Mouse (Mus musculus): Measurements from ENCODE around the gene Enpp7. TPM values are rescaled to one million over a fixed set of nuclear protein-coding genes. Genes with fewer than 3 reads are reported as not detected.

Enpp7 gene
- 0.11 and 0.17 TPM in 2 replicates for polyA plus RNA-seq (2012; rRNA removed)

DNA sequence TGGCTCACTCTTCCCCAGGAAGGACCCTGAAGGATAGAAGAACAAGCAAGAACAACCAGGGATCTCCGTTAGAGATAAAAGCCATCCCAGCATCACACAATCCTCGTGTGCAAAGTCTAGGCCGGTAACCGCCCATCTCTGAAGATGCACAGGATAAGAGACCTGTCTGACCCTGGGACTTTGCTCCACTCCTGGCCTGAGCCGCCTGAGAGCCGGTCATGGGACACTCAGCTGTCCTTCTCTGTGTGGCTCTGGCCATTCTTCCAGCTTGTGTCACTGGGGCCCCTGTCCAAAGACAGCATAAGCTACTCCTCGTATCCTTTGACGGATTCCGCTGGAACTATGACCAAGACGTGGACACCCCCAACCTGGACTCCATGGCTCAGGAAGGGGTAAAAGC, at the start of gene Enpp7:
Enpp7 (plus strand) TSS at position 190 of the 400 bp plus-strand sequence.
- Histone ChIP-seq H3K36me3 (ENCODE audit: control insufficient read depth, insufficient read depth, low read length) (no peaks in the 10 kb centered on the region), H3K4me1 (replicated peaks; ENCODE audit: control insufficient read depth, insufficient read depth, low read length) (peaks cover 16% of the 10 kb centered on the region), H3K27ac (ENCODE audit: control insufficient read depth, insufficient read depth, low read length) (no peak within 1 kb of the TSS), H3K27me3 (ENCODE audit: control insufficient read depth, insufficient read depth, low read length) (no peaks in the 10 kb centered on the region), H3K4me3 (ENCODE audit: control insufficient read depth, insufficient read depth, low read length) (no peak within 1 kb of the TSS)
- TF ChIP-seq CTCF (IDR thresholded peaks at IDR 0.05; ENCODE audit: borderline replicate concordance, control insufficient read depth, extremely low read depth, insufficient read depth, low read length, poor library complexity) (no peak), POLR2A (IDR thresholded peaks at IDR 0.05; ENCODE audit: control insufficient read depth, extremely low read depth, insufficient read depth, low read length, poor library complexity) (no peak)
- 94% methylated on average over 10 of the region's 10 CpGs for WGBS
- no peak for DNase-seq

DNA sequence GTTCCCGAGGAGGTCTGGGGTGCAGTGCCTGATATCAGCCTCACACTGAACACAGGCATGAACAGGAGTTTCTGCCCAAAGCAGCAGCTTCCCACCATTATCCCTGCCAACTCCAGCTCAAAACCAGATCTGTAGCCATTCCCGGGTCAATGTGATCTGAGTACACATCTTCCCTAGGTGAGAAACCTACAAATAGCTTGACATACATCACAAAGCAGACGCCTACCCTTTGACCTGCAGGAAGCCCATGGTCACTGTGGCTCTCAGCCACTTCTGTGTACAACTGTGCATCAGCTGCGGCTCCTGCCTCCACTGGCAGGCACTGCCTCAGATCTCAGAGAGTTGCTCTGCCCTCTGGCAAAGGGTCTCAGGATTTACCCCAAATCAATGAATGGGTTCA, 48.3 kb upstream of the Enpp7 start:
- no peak overlapping the region for H3K4me3 ChIP-seq (ENCODE audit: control insufficient read depth, insufficient read depth, low read length)
- 87% methylated on average over 4 of the region's 4 CpGs for WGBS

DNA sequence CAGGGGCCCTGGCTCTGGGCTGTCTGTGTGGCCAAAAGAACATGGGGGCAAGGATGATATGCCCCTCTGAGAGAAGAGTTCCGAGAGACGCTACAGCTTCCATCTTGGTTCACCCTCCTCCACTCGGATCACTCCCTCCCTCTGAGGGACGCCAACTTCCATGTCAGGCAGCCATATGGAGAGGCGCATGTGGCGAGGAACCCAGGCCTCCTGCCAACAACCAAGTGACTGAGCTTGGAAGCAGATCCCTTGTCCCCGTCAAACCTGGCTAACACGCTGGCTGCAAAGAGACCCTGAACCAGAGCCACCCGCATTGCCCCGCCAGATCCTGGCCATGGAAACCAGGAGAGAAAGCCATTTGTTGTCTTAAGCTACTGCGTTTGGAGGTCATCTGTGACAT, 47.4 kb upstream of the Enpp7 start:
- H3K27me3 ChIP-seq (ENCODE audit: control insufficient read depth, insufficient read depth, low read length): no peaks in the 10 kb centered on the region
- 83% methylated on average over 11 of the region's 11 CpGs for WGBS
- no peak overlapping the region for H3K27ac ChIP-seq (ENCODE audit: control insufficient read depth, insufficient read depth, low read length)
- TF ChIP-seq POLR2A (IDR thresholded peaks at IDR 0.05; ENCODE audit: control insufficient read depth, extremely low read depth, insufficient read depth, low read length, poor library complexity) (no peak), CTCF (IDR thresholded peaks at IDR 0.05; ENCODE audit: borderline replicate concordance, control insufficient read depth, extremely low read depth, insufficient read depth, low read length, poor library complexity) (no peak)
- H3K36me3 ChIP-seq (ENCODE audit: control insufficient read depth, insufficient read depth, low read length): no peaks in the 10 kb centered on the region
- no peaks in the 10 kb centered on the region for H3K4me1 ChIP-seq (replicated peaks; ENCODE audit: control insufficient read depth, insufficient read depth, low read length)
- DNase-seq: no peak
- H3K4me3 ChIP-seq (ENCODE audit: control insufficient read depth, insufficient read depth, low read length): no peak overlapping the region

More for the DNA sequence above, 48.3 kb upstream of the Enpp7 start:
- Histone ChIP-seq H3K27me3 (ENCODE audit: control insufficient read depth, insufficient read depth, low read length) (no peaks in the 10 kb centered on the region), H3K4me1 (replicated peaks; ENCODE audit: control insufficient read depth, insufficient read depth, low read length) (no peaks in the 10 kb centered on the region), H3K27ac (ENCODE audit: control insufficient read depth, insufficient read depth, low read length) (no peak overlapping the region), H3K36me3 (ENCODE audit: control insufficient read depth, insufficient read depth, low read length) (no peaks in the 10 kb centered on the region)
- TF ChIP-seq CTCF (IDR thresholded peaks at IDR 0.05; ENCODE audit: borderline replicate concordance, control insufficient read depth, extremely low read depth, insufficient read depth, low read length, poor library complexity): no peak
- no peak for TF ChIP-seq POLR2A (IDR thresholded peaks at IDR 0.05; ENCODE audit: control insufficient read depth, extremely low read depth, insufficient read depth, low read length, poor library complexity)
- no peak for DNase-seq

DNA sequence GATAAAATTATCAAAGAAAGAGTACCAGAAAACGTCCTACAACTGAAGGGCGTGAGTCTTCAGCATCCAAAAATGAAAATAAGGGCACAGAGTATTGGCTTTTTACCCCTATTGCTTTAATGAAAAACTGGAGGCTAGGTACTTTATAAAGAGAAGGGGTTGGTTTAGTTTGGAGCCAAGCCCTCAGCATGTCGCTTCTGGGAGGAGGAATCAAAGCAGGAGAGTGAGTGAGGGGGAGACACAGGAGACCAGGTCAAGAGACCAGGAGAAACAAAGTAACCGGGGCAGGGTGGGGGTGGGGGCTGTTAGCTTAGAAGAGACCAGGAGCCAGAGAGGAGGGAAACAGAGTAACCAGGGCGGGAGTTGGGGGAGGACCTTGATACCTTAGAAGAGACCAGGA, 46.7 kb upstream of the Enpp7 start:
- Histone ChIP-seq H3K27ac (ENCODE audit: control insufficient read depth, insufficient read depth, low read length) (no peak overlapping the region), H3K4me1 (replicated peaks; ENCODE audit: control insufficient read depth, insufficient read depth, low read length) (no peaks in the 10 kb centered on the region), H3K27me3 (ENCODE audit: control insufficient read depth, insufficient read depth, low read length) (no peaks in the 10 kb centered on the region), H3K36me3 (ENCODE audit: control insufficient read depth, insufficient read depth, low read length) (no peaks in the 10 kb centered on the region), H3K4me3 (ENCODE audit: control insufficient read depth, insufficient read depth, low read length) (no peak overlapping the region)
- 62% methylated on average over 5 of the region's 5 CpGs for WGBS
- DNase-seq: no peak
- TF ChIP-seq CTCF (IDR thresholded peaks at IDR 0.05; ENCODE audit: borderline replicate concordance, control insufficient read depth, extremely low read depth, insufficient read depth, low read length, poor library complexity) (no peak), POLR2A (IDR thresholded peaks at IDR 0.05; ENCODE audit: control insufficient read depth, extremely low read depth, insufficient read depth, low read length, poor library complexity) (no peak)

GRCm38 (mm10) chr11:118945868-118946267, 42.1 kb upstream of the Enpp7 start:
- no peak overlapping the region for H3K4me3 ChIP-seq (ENCODE audit: control insufficient read depth, insufficient read depth, low read length)
- no peaks in the 10 kb centered on the region for H3K4me1 ChIP-seq (replicated peaks; ENCODE audit: control insufficient read depth, insufficient read depth, low read length)
- WGBS: 81% methylated on average over 8 of the region's 8 CpGs
- no peaks in the 10 kb centered on the region for H3K27me3 ChIP-seq (ENCODE audit: control insufficient read depth, insufficient read depth, low read length)
- no peak for DNase-seq
- H3K36me3 ChIP-seq (ENCODE audit: control insufficient read depth, insufficient read depth, low read length): no peaks in the 10 kb centered on the region
- H3K27ac ChIP-seq (ENCODE audit: control insufficient read depth, insufficient read depth, low read length): no peak overlapping the region
- no peak for TF ChIP-seq CTCF (IDR thresholded peaks at IDR 0.05; ENCODE audit: borderline replicate concordance, control insufficient read depth, extremely low read depth, insufficient read depth, low read length, poor library complexity)
- no peak for TF ChIP-seq POLR2A (IDR thresholded peaks at IDR 0.05; ENCODE audit: control insufficient read depth, extremely low read depth, insufficient read depth, low read length, poor library complexity)

GRCm38 (mm10) chr11:118955016-118955415, 33.0 kb upstream of the Enpp7 start:
- 43% methylated on average over 6 of the region's 6 CpGs for WGBS
- Histone ChIP-seq H3K27ac (ENCODE audit: control insufficient read depth, insufficient read depth, low read length) (no peak overlapping the region), H3K36me3 (ENCODE audit: control insufficient read depth, insufficient read depth, low read length) (no peaks in the 10 kb centered on the region), H3K4me1 (replicated peaks; ENCODE audit: control insufficient read depth, insufficient read depth, low read length) (peaks cover 3% of the 10 kb centered on the region; the same call in 1 of the 2 replicates), H3K4me3 (ENCODE audit: control insufficient read depth, insufficient read depth, low read length) (no peak overlapping the region), H3K27me3 (ENCODE audit: control insufficient read depth, insufficient read depth, low read length) (no peaks in the 10 kb centered on the region)
- DNase-seq: no peak
- no peak for TF ChIP-seq CTCF (IDR thresholded peaks at IDR 0.05; ENCODE audit: borderline replicate concordance, control insufficient read depth, extremely low read depth, insufficient read depth, low read length, poor library complexity)
- no peak for TF ChIP-seq POLR2A (IDR thresholded peaks at IDR 0.05; ENCODE audit: control insufficient read depth, extremely low read depth, insufficient read depth, low read length, poor library complexity)

DNA sequence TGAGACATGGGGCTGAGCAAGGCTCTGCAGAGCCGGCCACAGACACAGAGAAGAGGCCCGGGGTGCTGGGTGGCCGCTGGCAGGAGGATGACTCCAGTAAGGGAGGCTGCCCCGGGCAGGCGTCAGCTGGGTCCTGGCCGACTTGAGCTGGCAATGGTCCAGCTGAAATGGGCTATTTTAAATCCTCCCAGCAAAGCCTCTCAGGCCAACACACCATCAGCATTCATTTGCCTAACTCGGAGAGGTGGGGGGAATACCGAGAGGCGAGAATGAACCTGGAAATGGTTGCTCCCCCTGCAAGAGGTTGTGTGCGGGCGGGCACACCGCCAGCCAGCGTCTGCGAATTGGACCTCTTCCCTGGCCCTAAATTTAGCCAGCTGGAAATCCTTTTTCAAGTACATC, 30.9 kb upstream of the Enpp7 start:
- WGBS: 76% methylated on average over 14 of the region's 14 CpGs
- H3K4me1 ChIP-seq (replicated peaks; ENCODE audit: control insufficient read depth, insufficient read depth, low read length): peaks cover 3% of the 10 kb centered on the region; the same call in 1 of the 2 replicates
- no peak overlapping the region for H3K27ac ChIP-seq (ENCODE audit: control insufficient read depth, insufficient read depth, low read length)
- no peak overlapping the region for H3K4me3 ChIP-seq (ENCODE audit: control insufficient read depth, insufficient read depth, low read length)
- no peaks in the 10 kb centered on the region for H3K27me3 ChIP-seq (ENCODE audit: control insufficient read depth, insufficient read depth, low read length)
- TF ChIP-seq POLR2A (IDR thresholded peaks at IDR 0.05; ENCODE audit: control insufficient read depth, extremely low read depth, insufficient read depth, low read length, poor library complexity) (no peak), CTCF (IDR thresholded peaks at IDR 0.05; ENCODE audit: borderline replicate concordance, control insufficient read depth, extremely low read depth, insufficient read depth, low read length, poor library complexity) (no peak)
- no peaks in the 10 kb centered on the region for H3K36me3 ChIP-seq (ENCODE audit: control insufficient read depth, insufficient read depth, low read length)
- no peak for DNase-seq
